ENCODE assay signal across 10 mouse cellular contexts in the genomic region with DNA sequence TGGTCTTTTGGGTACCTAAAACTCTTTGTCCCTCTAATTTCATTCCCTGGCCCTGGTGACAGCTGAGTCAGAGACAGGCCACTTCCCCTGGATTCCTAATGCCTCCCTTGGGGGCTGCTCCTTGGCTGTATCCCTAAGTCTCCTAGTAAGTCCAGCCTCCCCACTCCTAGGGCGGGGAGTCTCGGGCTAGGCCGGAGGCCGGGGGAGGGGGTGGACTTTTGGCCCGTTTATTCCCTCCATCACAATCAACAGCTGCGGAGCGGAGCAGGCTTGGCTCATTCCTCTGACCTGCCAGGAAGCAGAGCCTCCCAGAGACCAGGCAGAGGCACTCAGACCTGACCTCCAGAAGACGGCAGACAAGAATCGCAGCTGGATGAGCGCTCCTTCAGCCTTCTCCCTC. TPM values are rescaled to one million over a fixed set of nuclear protein-coding genes. Genes with fewer than 3 reads are reported as not detected.
DNase-seq lines count a peak whose midpoint lies in the region; ATAC-seq lines count a peak whose summit lies in the region.
"Had no signal": no experiment of that assay in that cellular context is flagged by ENCODE, and none has a peak within 500 bp of the region (broad histone marks: within the 10 kb centered on the region; RNA-seq: fewer than 3 reads in every experiment).

No protein-coding gene starts in this region.

- H3K36me3 ChIP-seq in forebrain, embryonic 11.5 days (ENCODE audit: control insufficient read depth, insufficient read depth, low read length): peaks cover 4% of the 10 kb centered on the region

- H3K27ac ChIP-seq in forebrain, embryonic 11.5 days (ENCODE audit: low read depth, low read length): no peak overlapping the region
- H3K27ac ChIP-seq: neural tube, embryonic 15.5 days had no signal

- no peak for ATAC-seq in forebrain, embryonic 11.5 days (replicated peaks; ENCODE audit: low FRiP score)
- ATAC-seq: Patski had no signal

- H3K4me1 ChIP-seq in forebrain, embryonic 11.5 days (replicated peaks; ENCODE audit: control insufficient read depth, insufficient read depth, low read length): peaks cover 4% of the 10 kb centered on the region; the same call in 1 of the 2 replicates

- WGBS in forebrain, embryonic 11.5 days: 77% methylated on average over 10 of the region's 10 CpGs

- no peak overlapping the region for H3K4me3 ChIP-seq in forebrain, embryonic 11.5 days (ENCODE audit: low read depth, low read length)
- H3K4me3 ChIP-seq: neural tube, embryonic 15.5 days had no signal

- no peak overlapping the region for H3K4me2 ChIP-seq in forebrain, embryonic 11.5 days (ENCODE audit: low read depth, low read length, severe bottlenecking)
- H3K4me2 ChIP-seq: neural tube, embryonic 15.5 days had no signal

- H3K9ac ChIP-seq in forebrain, embryonic 11.5 days (ENCODE audit: low read length): no peak overlapping the region
- H3K9ac ChIP-seq: neural tube, embryonic 15.5 days had no signal

- H3K27me3 ChIP-seq in forebrain, embryonic 11.5 days (ENCODE audit: control insufficient read depth, insufficient read depth, low read length): no peaks in the 10 kb centered on the region
- H3K27me3 ChIP-seq: neural tube, embryonic 15.5 days; Patski had no signal

- peak; percentile 54 for DNase-seq in adrenal gland, adult 8-10 months
- peak; percentile 57 to 81 for DNase-seq in gastrocnemius, postnatal 4 days (ENCODE audit: low spot score in 2 of 2)
- DNase-seq in kidney, adult 11 months: peak; percentile 90
- peak; percentile 76 for DNase-seq in lung, postnatal 10 days
- no peak for DNase-seq in forebrain, embryonic 11.5 days (ENCODE audit: low spot score)
- no peak for DNase-seq in layer of hippocampus, postnatal 36 days
- no peak for DNase-seq in thymus, postnatal 36 days
- no peak for DNase-seq in cerebellum, postnatal 36 days

- H3K9me3 ChIP-seq in forebrain, embryonic 11.5 days (ENCODE audit: control insufficient read depth, low read length): no peaks in the 10 kb centered on the region
- H3K9me3 ChIP-seq: neural tube, embryonic 15.5 days had no signal

RNA-seq across cellular contexts. Expression of a gene that starts 1.2 kb away (rescaled TPM):
- total RNA-seq in adrenal gland, adult 8-10 months (2022): 10 to 100 TPM in 3 of 4 experiments, 1 to 10 TPM in 1; 9.5 to 13.7 (median 12.1) TPM
- total RNA-seq in gastrocnemius, postnatal 4 days (2021): 1 to 10 TPM; 4.7 to 4.9 TPM
- 0.24 TPM in 1 of 2 replicates, not detected in the other for polyA plus RNA-seq in forebrain, embryonic 11.5 days (2014; fragmentation: Nextera tagmentation; extraction: Ambion mirVana)
- total RNA-seq in layer of hippocampus, postnatal 36 days (2021): under 1 TPM in 1 of 2 experiments, not detected in 1; 0.20 TPM

RNA-seq across cellular contexts. Expression of a gene that starts 14.5 kb away (rescaled TPM):
- 100 to 1,000 TPM; 210 to 255 (median 217) TPM for total RNA-seq in adrenal gland, adult 8-10 months (2022)
- 100 to 1,000 TPM; 150 to 163 TPM for total RNA-seq in gastrocnemius, postnatal 4 days (2021)
- 277 and 287 TPM in 2 replicates for polyA plus RNA-seq in forebrain, embryonic 11.5 days (2014; fragmentation: Nextera tagmentation; extraction: Ambion mirVana)
- 100 to 1,000 TPM; 222 to 225 TPM for total RNA-seq in layer of hippocampus, postnatal 36 days (2021)

RNA-seq across cellular contexts. Expression of a gene that starts 19.2 kb away (rescaled TPM):
- 10 to 100 TPM; 68.6 to 74.5 (median 72.1) TPM for total RNA-seq in adrenal gland, adult 8-10 months (2022)
- 10 to 100 TPM; 40.9 to 46.4 TPM for total RNA-seq in gastrocnemius, postnatal 4 days (2021)
- polyA plus RNA-seq in forebrain, embryonic 11.5 days (2014; fragmentation: Nextera tagmentation; extraction: Ambion mirVana): 29.1 and 30.7 TPM in 2 replicates
- total RNA-seq in layer of hippocampus, postnatal 36 days (2021): 10 to 100 TPM; 39.2 to 41.0 TPM

RNA-seq across cellular contexts. Expression of a gene that starts 20.2 kb away (rescaled TPM):
- 10 to 100 TPM; 77.8 to 96.8 (median 83.5) TPM for total RNA-seq in adrenal gland, adult 8-10 months (2022)
- 10 to 100 TPM; 40.4 to 45.4 TPM for total RNA-seq in gastrocnemius, postnatal 4 days (2021)
- 93.4 and 99.5 TPM in 2 replicates for polyA plus RNA-seq in forebrain, embryonic 11.5 days (2014; fragmentation: Nextera tagmentation; extraction: Ambion mirVana)
- 10 to 100 TPM; 82.4 to 85.2 TPM for total RNA-seq in layer of hippocampus, postnatal 36 days (2021)

RNA-seq across cellular contexts. Expression of a gene that starts 58.6 kb away (rescaled TPM):
- 10 to 100 TPM in 2 of 4 experiments, 1 to 10 TPM in 2; 4.4 to 20.9 (median 9.9) TPM for total RNA-seq in adrenal gland, adult 8-10 months (2022)
- total RNA-seq in gastrocnemius, postnatal 4 days (2021): not detected
- 0.32 TPM in 1 of 2 replicates, not detected in the other for polyA plus RNA-seq in forebrain, embryonic 11.5 days (2014; fragmentation: Nextera tagmentation; extraction: Ambion mirVana)
- 100 to 1,000 TPM; 185 to 237 TPM for total RNA-seq in layer of hippocampus, postnatal 36 days (2021)

Comparison
In these comparisons a context has a peak if more than half of its experiments do, and no peak if none do; other contexts are left out.
1. DNase-seq: peak in adrenal gland, adult 8-10 months (single experiment), gastrocnemius, postnatal 4 days (2 of 2), kidney, adult 11 months (single experiment) and lung, postnatal 10 days (single experiment); none in forebrain, embryonic 11.5 days (single experiment), layer of hippocampus, postnatal 36 days (0 of 2), thymus, postnatal 36 days (0 of 2) and cerebellum, postnatal 36 days (0 of 2).
2. RNA of a gene that starts 1.2 kb away (total RNA-seq): 9.5 to 13.7 TPM in adrenal gland, adult 8-10 months and 4.7 to 4.9 TPM in gastrocnemius, postnatal 4 days; 0.20 TPM in layer of hippocampus, postnatal 36 days; every median in the first group is over 4 times any median in the second.